Comparison of ENCODE assay signal across 21 mouse cellular contexts in genomic region chr14:31617204-31617603, GRCm38 (mm10). TPM values are rescaled to one million over a fixed set of nuclear protein-coding genes. Genes with fewer than 3 reads are reported as not detected.
DNase-seq lines count a peak whose midpoint lies in the region.
"Had no signal": no experiment of that assay in that cellular context is flagged by ENCODE, and none has a peak within 500 bp of the region (broad histone marks: within the 10 kb centered on the region; RNA-seq: fewer than 3 reads in every experiment).

No protein-coding gene starts in this region.

- intact Hi-C loops in left cerebral cortex, postnatal 25 days (cut with DNase I) = no loop called here
- intact Hi-C loops in left cerebral cortex, postnatal 10 days (cut with DNase I) = no loop called here

- peak; percentile 22 to 39 for DNase-seq in frontal cortex, adult 2 months (ENCODE audit: extremely low spot score in 1 of 2, low spot score in 1 of 2)
- DNase-seq in frontal cortex, postnatal 14 days (ENCODE audit: low spot score in 2 of 2) = no peak
- DNase-seq in left cerebral cortex, postnatal 25 days (ENCODE audit: low spot score in 2 of 2) = peak; percentile 21 to 61
- DNase-seq in left cerebral cortex, postnatal 10 days (ENCODE audit: extremely low spot score in 1 of 2, low spot score in 2 of 2) = no peak
- peak; percentile 15 for DNase-seq in right cerebral cortex, adult 2 months (ENCODE audit: low spot score in 2 of 2)
- no peak for DNase-seq in embryo, embryonic 10 days (ENCODE audit: low spot score)
- no peak for DNase-seq in retina, embryonic 14.5 days (ENCODE audit: low spot score)
- DNase-seq: adrenal gland, postnatal 14 days; cerebellum, adult 18-20 months; cerebellum, adult 9-11 months; cerebellum, postnatal 36 days; forebrain, postnatal 0 days; gastrocnemius, postnatal 14 days; heart, adult 2 months; heart, postnatal 14 days had no signal

RNA-seq across cellular contexts. Expression of gene Gm49387, which starts 23.5 kb away (rescaled TPM):
- polyA plus RNA-seq in frontal cortex, adult 2 months (2012; rRNA removed) = 0.13 TPM in 1 of 2 replicates, not detected in the other
- under 1 TPM in 1 of 2 experiments, not detected in 1; 0.98 TPM for total RNA-seq in left cerebral cortex, postnatal 25 days (2021)
- under 1 TPM in 1 of 2 experiments, not detected in 1; 0.79 TPM for total RNA-seq in left cerebral cortex, postnatal 10 days (2021)
- total RNA-seq: forebrain, postnatal 0 days; gastrocnemius, adult 18-20 months; gastrocnemius, postnatal 14 days; hematopoietic stem cell, adult 5-6 weeks; MEL had no signal
- polyA plus RNA-seq: C2C12; forebrain, embryonic 13.5 days; gonadal fat pad, adult 2 months had no signal

RNA-seq across cellular contexts. Expression of gene Btd, which starts 23.6 kb away (rescaled TPM):
- 16.2 and 16.6 TPM in 2 replicates for polyA plus RNA-seq in frontal cortex, adult 2 months (2012; rRNA removed)
- total RNA-seq in left cerebral cortex, postnatal 25 days (2021) = 1 to 10 TPM; 7.7 to 8.8 TPM
- 1 to 10 TPM; 7.4 to 9.9 TPM for total RNA-seq in left cerebral cortex, postnatal 10 days (2021)

RNA-seq across cellular contexts. Expression of gene Hacl1, which starts 23.9 kb away (rescaled TPM):
- polyA plus RNA-seq in frontal cortex, adult 2 months (2012; rRNA removed) = 10.6 TPM in 2 replicates
- total RNA-seq in left cerebral cortex, postnatal 25 days (2021) = 1 to 10 TPM; 7.8 TPM
- total RNA-seq in left cerebral cortex, postnatal 10 days (2021) = 1 to 10 TPM; 6.4 to 7.8 TPM

RNA-seq across cellular contexts. Expression of gene Colq, which starts 26.1 kb away (rescaled TPM):
- polyA plus RNA-seq in frontal cortex, adult 2 months (2012; rRNA removed) = 1.1 and 1.2 TPM in 2 replicates
- 1 to 10 TPM; 1.7 TPM for total RNA-seq in left cerebral cortex, postnatal 25 days (2021)
- 1 to 10 TPM; 2.0 to 3.3 TPM for total RNA-seq in left cerebral cortex, postnatal 10 days (2021)
- total RNA-seq: hematopoietic stem cell, adult 5-6 weeks; MEL had no signal
- polyA plus RNA-seq: C2C12; forebrain, embryonic 13.5 days had no signal

Comparison
In these comparisons a context has a peak if more than half of its experiments do, and no peak if none do; other contexts are left out.
1. DNase-seq: peak in frontal cortex, adult 2 months (2 of 2), left cerebral cortex, postnatal 25 days (2 of 2) and right cerebral cortex, adult 2 months (2 of 2); none in frontal cortex, postnatal 14 days (0 of 2), left cerebral cortex, postnatal 10 days (0 of 2), embryo, embryonic 10 days (single experiment) and retina, embryonic 14.5 days (single experiment).